Mouse (Mus musculus) heart, adult 2 months (tissue): ENCODE results near the gene Prkcg.

Experiments
- CTCF ChIP-seq: fragments of 200-600 bp; IDR thresholded peaks from 2 replicates; pipeline ENCODE4 v1.8.1; 2022; ENCODE audit warnings: antibody characterized with exemption, mild to moderate bottlenecking, moderate library complexity
- EP300 ChIP-seq: fragments of 200-500 bp; IDR thresholded peaks from 2 replicates; pipeline ENCODE4 v1.6.1; 2011; ENCODE audit warnings: low read depth, low read length, control low read depth; ENCODE audit not compliant: insufficient read depth
- POLR2A ChIP-seq: fragments of 200-500 bp; IDR thresholded peaks from 2 replicates; pipeline ENCODE4 v1.6.1; 2011; ENCODE audit warnings: mild to moderate bottlenecking, low read depth, low read length, control low read depth; ENCODE audit not compliant: insufficient read depth

GRCm38 (mm10) chr7:3332619-3333521 is 43.9 kb downstream of the Prkcg start, which contains the start of gene Cacng7:
- no peak for TF ChIP-seq CTCF
- no peak for TF ChIP-seq EP300
- no peak for TF ChIP-seq POLR2A
